Mouse (Mus musculus) brown adipose tissue, adult 24 weeks (tissue): ENCODE results near the gene Gm10490. TPM values are rescaled to one million over a fixed set of nuclear protein-coding genes. Genes with fewer than 3 reads are reported as not detected.
"Not testable (repeated sequence)": the region's sequence is repeated elsewhere in the genome, so short reads cannot be mapped to it uniquely, and the experiment has no call there.

Experiments used
- H3K27ac ChIP-seq: fragments of 200-500 bp; replicated peaks from 2 replicates; pipeline ENCODE4 v1.5.1; 2012; ENCODE audit warnings: low read depth, mild to moderate bottlenecking, low read length
- H3K4me1 ChIP-seq: fragments of 200-500 bp; 2 replicates; pipeline ENCODE4 v1.6.1; 2012; ENCODE audit warnings: low read length, mixed read lengths; ENCODE audit not compliant: control insufficient read depth, insufficient read depth, insufficient read length
- H3K4me3 ChIP-seq: fragments of 200-500 bp; 2 replicates; pipeline ENCODE4 v1.5.1; 2012; ENCODE audit warnings: low read depth, mild to moderate bottlenecking, low read length, moderate library complexity; ENCODE audit not compliant: insufficient read depth
- polyA plus RNA-seq: library from polyadenylated mRNA; stranded (reverse); fragments of >200 nt; gene quantifications from 2 replicates; pipeline ENCODE4 v1.2.4, GENCODE M21; 2012; ENCODE audit not compliant: missing spikeins, insufficient read depth, insufficient read length

Gene Gm10490
- polyA plus RNA-seq, 1 experiment, result not detected

DNA sequence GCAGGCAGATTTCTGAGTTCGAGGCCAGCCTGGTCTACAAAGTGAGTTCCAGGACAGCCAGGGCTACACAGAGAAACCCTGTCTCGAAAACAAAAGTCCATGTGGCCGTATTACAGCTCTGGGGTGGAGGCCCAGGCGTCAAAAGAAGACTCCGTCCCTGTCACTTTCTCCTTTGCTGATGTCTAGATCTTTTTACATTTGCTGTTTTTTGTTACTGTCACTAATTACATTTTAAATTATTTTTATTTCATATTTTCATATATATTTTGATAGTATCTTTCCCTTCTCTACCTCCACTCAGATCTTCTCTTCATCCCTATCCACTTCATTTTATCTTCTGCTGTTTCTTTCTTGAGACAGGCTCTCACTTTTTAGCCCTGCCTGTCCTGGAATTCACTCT is 1.6 kb upstream of the Gm10490 start, which contains the start of gene Gm10491:
Gene Gm10491, minus strand, starts transcription at position 101 of the 400 bp plus-strand sequence.
- Histone ChIP-seq H3K4me3 (no peak within 1 kb of the TSS), H3K4me1 (no peaks in the 10 kb centered on the region), H3K27ac (no peak within 1 kb of the TSS)

DNA sequence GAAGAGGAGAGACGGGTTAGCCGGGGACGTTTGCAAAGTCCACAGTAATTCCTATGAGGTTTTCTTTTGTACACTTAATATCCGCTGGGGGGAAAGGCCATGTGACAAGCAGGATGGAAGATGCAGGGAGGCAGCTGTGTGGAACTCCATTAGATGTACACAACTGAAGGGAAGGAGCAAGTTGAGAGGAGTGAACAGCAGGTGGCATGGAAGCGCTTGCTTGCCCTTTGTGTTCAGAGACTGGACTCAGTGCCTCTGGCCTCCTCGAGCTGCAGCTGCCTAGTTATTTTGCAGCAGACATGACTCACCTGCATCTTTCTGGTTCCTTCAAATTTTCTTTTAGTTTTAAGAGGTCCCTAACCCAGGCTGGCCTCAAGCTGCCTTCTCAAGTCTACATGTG is 1.1 kb downstream of the Gm10490 start:
- H3K4me3 ChIP-seq, result no peak overlapping the region
- H3K27ac ChIP-seq, result no peak overlapping the region
- H3K4me1 ChIP-seq, result no peaks in the 10 kb centered on the region

- not testable (repeated sequence) for H3K4me3 ChIP-seq, H3K27ac ChIP-seq, H3K4me1 ChIP-seq
These were observed 6.3 kb downstream of the Gm10490 start for GRCm38 (mm10) chrX:7915669-7916068.

- not testable (repeated sequence) for H3K4me1 ChIP-seq, H3K27ac ChIP-seq, H3K4me3 ChIP-seq
These were observed 8.6 kb downstream of the Gm10490 start for GRCm38 (mm10) chrX:7917960-7918359.

GRCm38 (mm10) chrX:7919601-7920383 is 10.4 kb downstream of the Gm10490 start, which contains the start of gene Pcsk1n:
Pcsk1n (plus strand) TSS chrX:7919822.
- Histone ChIP-seq H3K27ac (no peak within 1 kb of the TSS), H3K4me1 (no peaks in the 10 kb centered on the region), H3K4me3 (no peak within 1 kb of the TSS)

DNA sequence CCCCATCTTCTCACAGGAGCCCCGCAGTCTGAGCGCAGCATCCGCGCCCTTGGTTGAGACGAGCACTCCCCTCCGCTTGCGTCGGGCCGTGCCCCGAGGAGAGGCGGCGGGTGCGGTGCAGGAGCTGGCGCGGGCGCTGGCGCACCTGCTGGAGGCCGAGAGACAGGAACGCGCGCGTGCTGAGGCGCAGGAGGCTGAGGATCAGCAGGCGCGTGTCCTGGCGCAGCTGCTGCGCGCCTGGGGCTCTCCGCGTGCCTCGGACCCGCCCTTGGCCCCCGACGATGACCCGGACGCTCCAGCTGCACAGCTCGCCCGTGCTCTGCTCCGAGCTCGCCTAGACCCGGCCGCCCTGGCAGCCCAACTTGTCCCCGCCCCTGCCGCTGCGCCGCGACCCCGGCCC is 12.7 kb downstream of the Gm10490 start:
- no peaks in the 10 kb centered on the region for H3K4me1 ChIP-seq
- no peak overlapping the region for H3K27ac ChIP-seq
- peak overlapping the region; percentile 20; the same call in 1 of the 2 replicates for H3K4me3 ChIP-seq

- Histone ChIP-seq H3K4me1 (no peaks in the 10 kb centered on the region), H3K27ac (no peak overlapping the region)
These were observed 16.9 kb downstream of the Gm10490 start for GRCm38 (mm10) chrX:7926266-7926665.

GRCm38 (mm10) chrX:7927116-7927515 is 17.8 kb downstream of the Gm10490 start:
- H3K4me3 ChIP-seq, result peak overlapping the region; percentile 13; the same call in 1 of the 2 replicates
- H3K27ac ChIP-seq, result no peak overlapping the region
- H3K4me1 ChIP-seq, result no peaks in the 10 kb centered on the region

More at GRCm38 (mm10) chrX:7926266-7926665, 16.9 kb downstream of the Gm10490 start:
- no peak overlapping the region for H3K4me3 ChIP-seq

DNA sequence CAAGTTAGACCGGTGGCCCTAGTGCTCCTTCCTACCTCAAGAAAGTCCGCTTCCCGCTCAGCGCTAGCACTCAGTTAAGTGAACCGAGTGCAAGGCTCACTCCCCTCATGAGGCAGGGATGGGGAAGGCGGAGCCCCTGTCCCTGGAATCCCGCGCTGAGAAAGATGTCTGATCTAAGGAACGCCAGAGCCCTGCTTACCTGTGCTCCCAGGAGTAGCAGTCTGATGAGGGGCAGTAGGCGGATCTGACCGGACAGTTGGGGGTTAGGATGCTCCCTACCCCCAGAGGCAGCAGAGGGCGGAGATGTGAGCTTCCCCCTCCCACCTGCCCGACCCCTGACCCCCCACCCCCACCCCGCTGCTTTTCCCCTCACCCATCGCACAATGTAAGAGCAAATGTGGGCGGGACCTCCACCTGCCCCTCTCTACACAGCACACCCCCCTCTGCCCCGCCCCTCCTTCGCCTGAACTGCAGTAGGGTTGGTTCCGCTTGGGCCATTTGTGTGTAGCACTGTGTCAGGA is 19.0 kb downstream of the Gm10490 start, which contains the start of gene Eras:
Gene Eras, minus strand, starts transcription at position 338 of the 521 bp plus-strand sequence.
- H3K27ac ChIP-seq, result no peak within 1 kb of the TSS
- H3K4me1 ChIP-seq, result no peaks in the 10 kb centered on the region
- 0 out of 2 replicates have a peak within 1 kb of the TSS, but pooled peaks have one; percentile 13 for H3K4me3 ChIP-seq

DNA sequence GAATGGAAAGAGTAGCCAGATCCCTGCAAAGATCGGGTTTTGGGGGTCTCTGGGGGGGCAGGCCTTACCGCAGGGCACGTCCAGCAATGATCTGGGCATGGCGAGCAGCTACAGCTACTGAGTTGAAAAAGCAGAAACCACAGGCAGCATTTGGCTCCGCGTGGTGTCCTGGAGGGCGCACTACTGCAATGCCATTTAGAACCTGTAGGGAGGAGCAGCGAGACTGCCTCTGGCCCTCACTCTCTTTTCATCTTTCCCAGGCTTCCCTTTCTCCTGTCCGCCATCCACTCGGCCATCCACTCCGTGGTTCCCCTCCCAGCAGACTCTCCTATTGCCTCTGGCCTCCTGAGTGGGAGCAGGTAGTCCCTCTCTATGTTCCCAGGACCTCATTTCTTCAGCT is 27.5 kb downstream of the Gm10490 start:
- no peaks in the 10 kb centered on the region for H3K4me1 ChIP-seq
- no peak overlapping the region for H3K27ac ChIP-seq
- H3K4me3 ChIP-seq, result no peak overlapping the region

DNA sequence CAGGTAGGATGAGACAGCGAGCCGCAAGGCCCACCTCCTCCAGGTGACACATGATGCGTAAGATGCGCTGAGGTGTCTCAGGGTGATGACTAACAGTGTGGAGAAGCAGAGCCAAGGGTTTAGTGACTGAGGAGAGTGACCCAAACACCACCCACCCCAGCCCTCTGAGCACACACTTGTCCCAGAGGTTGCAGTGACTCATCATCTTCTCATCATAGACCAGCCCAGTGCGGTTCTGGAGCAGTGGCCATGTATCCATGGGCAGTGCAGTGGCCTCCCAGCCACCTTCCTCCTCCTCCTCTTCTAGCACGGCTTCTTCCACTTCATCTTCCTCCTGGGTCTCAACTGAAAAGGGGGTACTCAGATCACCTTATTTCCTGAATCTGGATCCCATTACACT is 28.3 kb downstream of the Gm10490 start:
- Histone ChIP-seq H3K4me3 (no peak overlapping the region), H3K4me1 (no peaks in the 10 kb centered on the region), H3K27ac (no peak overlapping the region)

GRCm38 (mm10) chrX:7945618-7946017 is 36.3 kb downstream of the Gm10490 start:
- no peak overlapping the region for H3K27ac ChIP-seq
- H3K4me1 ChIP-seq, result peaks cover 4% of the 10 kb centered on the region; the same call in 1 of the 2 replicates
- H3K4me3 ChIP-seq, result no peak overlapping the region

- Histone ChIP-seq H3K27ac (peak within 1 kb of the TSS; percentile 46; the same call in 1 of the 2 replicates), H3K4me1 (peaks cover 4% of the 10 kb centered on the region; the same call in 1 of the 2 replicates), H3K4me3 (peak within 1 kb of the TSS; percentile 66)
These were observed 38.0 kb downstream of the Gm10490 start, which contains the start of gene Hdac6 for GRCm38 (mm10) chrX:7947108-7947899. Hdac6 (minus strand) TSS chrX:7947889.

- Histone ChIP-seq H3K4me3 (peak overlapping the region; percentile 66), H3K27ac (peak overlapping the region; percentile 46; the same call in 1 of the 2 replicates), H3K4me1 (peaks cover 4% of the 10 kb centered on the region; the same call in 1 of the 2 replicates)
These were observed 38.7 kb downstream of the Gm10490 start for GRCm38 (mm10) chrX:7947900-7948492.
